Mouse (Mus musculus): ENCODE measurements around the gene Clec4a4. TPM values are rescaled to one million over a fixed set of nuclear protein-coding genes. Genes with fewer than 3 reads are reported as not detected.
"Not testable (repeated sequence)": the region's sequence is repeated elsewhere in the genome, so short reads cannot be mapped to it uniquely, and the experiment has no call there.

Gene Clec4a4
- not detected in 2 replicates for polyA plus RNA-seq (2016; fragmentation: Nextera tagmentation; extraction: Ambion mirVana)

DNA sequence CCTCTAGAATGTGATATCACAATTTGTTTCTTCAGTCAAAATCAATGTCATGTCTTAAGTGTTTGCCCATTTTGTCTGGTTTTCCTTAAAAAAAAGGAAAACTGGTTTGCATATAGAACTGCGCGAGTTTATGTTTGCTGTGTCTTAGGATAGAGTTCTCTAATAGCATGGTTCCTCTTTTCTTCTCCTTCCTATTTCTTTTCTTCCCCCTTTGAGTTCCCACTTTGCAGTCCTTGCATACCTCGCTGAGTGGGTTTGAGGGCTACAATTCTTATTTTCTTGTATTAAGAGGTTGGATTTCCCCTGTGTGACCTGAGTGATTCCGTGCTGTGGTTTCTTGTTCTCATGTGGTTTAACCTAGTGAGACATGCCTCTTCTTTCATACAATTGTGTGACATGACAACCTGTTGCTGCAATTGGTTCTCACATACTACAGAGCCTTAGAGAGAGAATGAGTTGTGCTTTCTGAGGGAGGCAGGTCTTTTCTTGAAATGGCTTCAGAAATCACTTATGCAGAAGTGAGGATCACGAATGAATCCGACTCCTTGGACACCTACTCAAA, at the start of gene Clec4a4:
Gene Clec4a4 (plus strand): TSS at position 492 of the 562 bp plus-strand sequence.
- ATAC-seq (ENCODE audit: insufficient number of reproducible peaks, insufficient read depth, low FRiP score, low TSS enrichment): no peak
- H3K4me1 ChIP-seq: no peaks in the 10 kb centered on the region
- H3K27me3 ChIP-seq: no peaks in the 10 kb centered on the region
- no peak within 1 kb of the TSS for H3K4me3 ChIP-seq
- H3K27ac ChIP-seq: no peak within 1 kb of the TSS
- no peak within 1 kb of the TSS for H3K9ac ChIP-seq
- H3K36me3 ChIP-seq: no peaks in the 10 kb centered on the region
- no peaks in the 10 kb centered on the region for H3K9me3 ChIP-seq
- no peak within 1 kb of the TSS for H3K4me2 ChIP-seq (replicated peaks)
- WGBS: 83% methylated on average over 6 of the region's 6 CpGs

GRCm38 (mm10) chr6:122946760-122947159, 43.4 kb upstream of the Clec4a4 start:
- ATAC-seq (ENCODE audit: insufficient number of reproducible peaks, insufficient read depth, low FRiP score, low TSS enrichment): no peak

GRCm38 (mm10) chr6:122952401-122952800, 37.8 kb upstream of the Clec4a4 start, which contains the start of gene Clec4a3:
Gene Clec4a3 (plus strand): TSS chr6:122952515.
- 86% methylated on average over 8 of the region's 8 CpGs for whole genome bisulfite sequencing
- no peak for ATAC-seq (ENCODE audit: insufficient number of reproducible peaks, insufficient read depth, low FRiP score, low TSS enrichment)
- no peaks in the 10 kb centered on the region for H3K9me3 ChIP-seq
- H3K4me3 ChIP-seq: no peak within 1 kb of the TSS
- H3K27ac ChIP-seq: no peak within 1 kb of the TSS
- H3K9ac ChIP-seq: no peak within 1 kb of the TSS
- no peaks in the 10 kb centered on the region for H3K27me3 ChIP-seq
- no peaks in the 10 kb centered on the region for H3K4me1 ChIP-seq
- no peak within 1 kb of the TSS for H3K4me2 ChIP-seq (replicated peaks)
- no peaks in the 10 kb centered on the region for H3K36me3 ChIP-seq

More at GRCm38 (mm10) chr6:122946760-122947159, 43.4 kb upstream of the Clec4a4 start:
- 77% methylated on average over 2 of the region's 2 CpGs for WGBS
- H3K27me3 ChIP-seq: no peaks in the 10 kb centered on the region
- H3K27ac ChIP-seq: no peak overlapping the region
- no peaks in the 10 kb centered on the region for H3K36me3 ChIP-seq
- H3K4me3 ChIP-seq: no peak overlapping the region
- no peak overlapping the region for H3K9ac ChIP-seq
- H3K4me2 ChIP-seq (replicated peaks): no peak overlapping the region
- no peaks in the 10 kb centered on the region for H3K4me1 ChIP-seq
- no peaks in the 10 kb centered on the region for H3K9me3 ChIP-seq

- WGBS: 75% methylated on average over 2 of the region's 2 CpGs
Observed at GRCm38 (mm10) chr6:122964562-122964961, 25.6 kb upstream of the Clec4a4 start.

DNA sequence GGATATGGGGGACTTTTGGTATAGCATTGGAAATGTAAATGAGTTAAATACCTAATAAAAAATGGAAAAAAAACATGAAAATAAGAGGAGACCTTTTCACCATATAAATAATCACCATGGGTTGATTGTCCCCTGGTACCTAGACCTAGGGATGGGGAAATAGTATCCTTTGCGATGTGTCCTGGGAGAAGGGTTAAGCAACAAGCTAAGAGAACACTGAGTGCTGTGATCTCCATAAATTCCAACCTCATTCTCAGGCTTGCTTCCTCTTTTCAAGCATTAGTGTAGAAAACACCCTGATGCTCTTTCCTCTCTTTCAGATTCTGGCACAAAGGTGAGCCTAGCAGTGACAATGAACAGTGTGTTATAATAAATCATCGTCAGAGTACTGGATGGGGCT, 21.1 kb upstream of the Clec4a4 start:
- H3K4me3 ChIP-seq: no peak overlapping the region
- no peaks in the 10 kb centered on the region for H3K27me3 ChIP-seq
- no peaks in the 10 kb centered on the region for H3K9me3 ChIP-seq
- H3K4me1 ChIP-seq: no peaks in the 10 kb centered on the region
- no peak overlapping the region for H3K4me2 ChIP-seq (replicated peaks)
- H3K9ac ChIP-seq: no peak overlapping the region
- WGBS: 83% methylated on average over 2 of the region's 2 CpGs
- no peaks in the 10 kb centered on the region for H3K36me3 ChIP-seq
- no peak for ATAC-seq (ENCODE audit: insufficient number of reproducible peaks, insufficient read depth, low FRiP score, low TSS enrichment)
- H3K27ac ChIP-seq: no peak overlapping the region

More at GRCm38 (mm10) chr6:122964562-122964961, 25.6 kb upstream of the Clec4a4 start:
- no peak overlapping the region for H3K4me2 ChIP-seq (replicated peaks)
- H3K9me3 ChIP-seq: no peaks in the 10 kb centered on the region
- no peaks in the 10 kb centered on the region for H3K4me1 ChIP-seq
- no peaks in the 10 kb centered on the region for H3K27me3 ChIP-seq
- ATAC-seq (ENCODE audit: insufficient number of reproducible peaks, insufficient read depth, low FRiP score, low TSS enrichment): no peak
- H3K4me3 ChIP-seq: no peak overlapping the region
- no peak overlapping the region for H3K9ac ChIP-seq
- H3K36me3 ChIP-seq: no peaks in the 10 kb centered on the region
- H3K27ac ChIP-seq: no peak overlapping the region

- not testable (repeated sequence) for H3K27me3 ChIP-seq
Observed at GRCm38 (mm10) chr6:123004696-123005095, 14.5 kb downstream of the Clec4a4 start.

DNA sequence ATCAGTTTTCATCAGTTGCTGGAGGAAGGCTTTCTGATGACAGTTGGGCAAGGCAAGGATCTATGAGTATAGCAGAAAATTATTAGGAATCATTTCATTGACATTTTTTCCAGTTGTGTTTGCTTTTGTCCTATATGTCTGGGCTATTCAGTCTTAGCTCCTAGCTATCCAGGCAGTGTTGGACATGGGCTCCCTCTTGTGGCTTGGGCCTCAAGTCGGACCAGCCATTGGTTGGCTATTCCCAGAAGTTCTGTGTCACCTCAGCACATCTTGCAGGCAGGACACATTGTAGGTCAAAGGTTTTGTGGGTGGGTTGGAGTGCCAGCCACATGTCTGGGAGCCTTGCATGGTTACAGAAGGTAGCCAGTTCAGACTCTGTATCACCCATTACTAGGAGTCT, 15.4 kb downstream of the Clec4a4 start:
- H3K4me2 ChIP-seq (replicated peaks): no peak overlapping the region

More at GRCm38 (mm10) chr6:123004696-123005095, 14.5 kb downstream of the Clec4a4 start:
- not testable (repeated sequence) for ATAC-seq (ENCODE audit: insufficient number of reproducible peaks, insufficient read depth, low FRiP score, low TSS enrichment); H3K9me3 ChIP-seq; H3K4me3 ChIP-seq; H3K9ac ChIP-seq; H3K36me3 ChIP-seq; H3K4me2 ChIP-seq (replicated peaks); H3K4me1 ChIP-seq; H3K27ac ChIP-seq
- WGBS: 72% methylated on average over 2 of the region's 2 CpGs

DNA sequence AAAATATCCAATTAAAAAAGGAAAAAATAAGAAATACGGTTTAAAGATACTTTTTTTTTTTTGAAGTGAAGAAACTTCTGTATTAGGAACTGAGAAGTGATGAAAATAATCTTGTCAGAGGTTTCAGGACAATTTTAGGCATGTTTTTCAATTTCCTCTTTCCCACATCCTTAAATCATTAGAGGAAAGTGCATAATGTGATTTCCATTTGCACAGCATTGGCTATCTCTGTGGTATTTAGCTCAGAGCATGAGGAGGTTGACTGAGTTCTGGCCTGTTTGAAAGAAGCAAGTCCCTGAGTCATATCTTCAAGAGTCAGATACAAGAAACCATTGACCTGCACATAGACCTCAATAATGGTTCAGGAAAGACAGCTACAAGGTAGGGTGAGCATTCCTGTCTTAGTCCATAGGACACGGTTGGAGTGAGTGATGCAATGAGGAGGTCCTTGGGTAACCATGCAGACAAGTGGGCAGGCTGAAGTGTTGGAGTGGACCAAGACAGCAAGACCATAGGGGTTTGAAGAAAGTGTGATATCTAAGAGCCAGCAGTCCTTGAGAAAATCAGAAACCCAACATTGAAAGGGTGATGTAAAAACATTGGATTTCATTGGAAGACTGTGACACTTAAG, 59.7 kb downstream of the Clec4a4 start, which contains the start of gene Clec4b1:
Gene Clec4b1 (plus strand): TSS at position 221 of the 631 bp plus-strand sequence.
- WGBS: 76% methylated on average over 2 of the region's 2 CpGs
- no peaks in the 10 kb centered on the region for H3K4me1 ChIP-seq
- no peak within 1 kb of the TSS for H3K9ac ChIP-seq
- H3K4me3 ChIP-seq: no peak within 1 kb of the TSS
- no peaks in the 10 kb centered on the region for H3K36me3 ChIP-seq
- no peak for ATAC-seq (ENCODE audit: insufficient number of reproducible peaks, insufficient read depth, low FRiP score, low TSS enrichment)
- H3K27ac ChIP-seq: no peak within 1 kb of the TSS
- no peaks in the 10 kb centered on the region for H3K27me3 ChIP-seq
- H3K4me2 ChIP-seq (replicated peaks): no peak within 1 kb of the TSS
- 0 out of 2 replicates have a peak, but pooled peaks cover 4% of the 10 kb centered on the region for H3K9me3 ChIP-seq

More for the DNA sequence above, 15.4 kb downstream of the Clec4a4 start:
- Histone ChIP-seq H3K9me3 (no peaks in the 10 kb centered on the region), H3K27me3 (no peaks in the 10 kb centered on the region), H3K9ac (no peak overlapping the region), H3K36me3 (no peaks in the 10 kb centered on the region), H3K4me1 (no peaks in the 10 kb centered on the region), H3K4me3 (no peak overlapping the region), H3K27ac (no peak overlapping the region)
- WGBS: 69% methylated on average over 1 of the region's 1 CpGs
- ATAC-seq (ENCODE audit: insufficient number of reproducible peaks, insufficient read depth, low FRiP score, low TSS enrichment): no peak

Other genes with a start within 250 kb of the Clec4a4 start
- gene Slc2a3, start 188.7 kb upstream of the Clec4a4 start, polyA plus RNA-seq (2016; fragmentation: Nextera tagmentation; extraction: Ambion mirVana): 31.5 and 32.7 TPM in 2 replicates
- gene Foxj2, start 170.5 kb upstream of the Clec4a4 start, polyA plus RNA-seq (2016; fragmentation: Nextera tagmentation; extraction: Ambion mirVana): 6.7 TPM in 2 replicates
- 2.3 and 2.5 TPM in 2 replicates for gene C3ar1, start 134.2 kb upstream of the Clec4a4 start, polyA plus RNA-seq (2016; fragmentation: Nextera tagmentation; extraction: Ambion mirVana)
- 59.6 and 65.4 TPM in 2 replicates for gene Necap1, start 115.9 kb upstream of the Clec4a4 start, polyA plus RNA-seq (2016; fragmentation: Nextera tagmentation; extraction: Ambion mirVana)
- gene Clec4a1, start 68.5 kb upstream of the Clec4a4 start, polyA plus RNA-seq (2016; fragmentation: Nextera tagmentation; extraction: Ambion mirVana): 0.90 and 0.93 TPM in 2 replicates
- 0.50 and 0.79 TPM in 2 replicates for gene Clec4a3, start 37.9 kb upstream of the Clec4a4 start, polyA plus RNA-seq (2016; fragmentation: Nextera tagmentation; extraction: Ambion mirVana)
- gene Clec4b1, start 59.6 kb downstream of the Clec4a4 start, polyA plus RNA-seq (2016; fragmentation: Nextera tagmentation; extraction: Ambion mirVana): not detected in 2 replicates
- 0.55 and 1.2 TPM in 2 replicates for gene Clec4a2, start 116.1 kb downstream of the Clec4a4 start, polyA plus RNA-seq (2016; fragmentation: Nextera tagmentation; extraction: Ambion mirVana)
- gene Clec4b2, start 182.5 kb downstream of the Clec4a4 start, polyA plus RNA-seq (2016; fragmentation: Nextera tagmentation; extraction: Ambion mirVana): not detected in 2 replicates
- 0.47 and 0.53 TPM in 2 replicates for gene Clec4n, start 239.5 kb downstream of the Clec4a4 start, polyA plus RNA-seq (2016; fragmentation: Nextera tagmentation; extraction: Ambion mirVana)

Data from embryonic facial prominence, embryonic 12.5 days (tissue).